Mouse (Mus musculus): ENCODE data around the gene Rgl1.

- no peak for TF ChIP-seq CTCF (IDR thresholded peaks at IDR 0.05; ENCODE audit: low read depth, low read length)
- TF ChIP-seq POLR2A (IDR thresholded peaks at IDR 0.05; ENCODE audit: insufficient read depth, low read length) = no peak
- TF ChIP-seq EP300 (IDR thresholded peaks at IDR 0.05; ENCODE audit: insufficient read depth, low read depth, low read length) = no peak
Observed at GRCm38 (mm10) chr1:152543449-152544159, 222.5 kb downstream of the Rgl1 start.
